Mouse (Mus musculus) myocyte (in vitro differentiated cells): ENCODE data around the gene Rnpepl1. TPM values are rescaled to one million over a fixed set of nuclear protein-coding genes. Genes with fewer than 3 reads are reported as not detected.

ENCODE experiments used
- H3K27me3 ChIP-seq: one replicate; pipeline ENCODE4 v1.6.1; 2011; ENCODE audit not compliant: control insufficient read depth, insufficient read depth, insufficient read length
- H3K36me3 ChIP-seq: one replicate; pipeline ENCODE4 v1.6.1; 2011; ENCODE audit not compliant: control insufficient read depth, insufficient read depth
- H3K4me2 ChIP-seq: one replicate; pipeline ENCODE4 v1.6.1; 2011; ENCODE audit warnings: low read depth, control low read depth
- H3K4me3 ChIP-seq: one replicate; pipeline ENCODE4 v1.5.1; 2011; ENCODE audit warnings: mild to moderate bottlenecking, control low read depth, moderate library complexity
- H3K79me2 ChIP-seq: one replicate; pipeline ENCODE4 v1.6.1; 2011; ENCODE audit not compliant: control insufficient read depth, insufficient read depth
- H3ac ChIP-seq: one replicate; pipeline ENCODE4 v1.6.1; 2011; ENCODE audit not compliant: control insufficient read depth, insufficient read length
- CEBPB ChIP-seq: IDR thresholded peaks from 2 replicates; pipeline ENCODE4 v1.6.1; 2011; ENCODE audit warnings: mild to moderate bottlenecking, moderate library complexity; ENCODE audit not compliant: poor library complexity, insufficient read depth, severe bottlenecking
- E2F4 ChIP-seq: IDR thresholded peaks from one replicate; pipeline ENCODE4 v1.6.1; 2011; ENCODE audit warnings: mild to moderate bottlenecking, control low read depth, moderate library complexity; ENCODE audit not compliant: insufficient read depth
- MAX ChIP-seq: IDR thresholded peaks from one replicate; pipeline ENCODE4 v1.6.1; 2011; ENCODE audit warnings: low read depth, mild to moderate bottlenecking, control low read depth
- MYOD1 ChIP-seq, 3 experiments: IDR thresholded peaks; one replicate each; pipeline ENCODE4 v1.6.1; 2011; ENCODE audit warnings: control low read depth in 2 of 3, low read depth in 2 of 3, mild to moderate bottlenecking in 2 of 3, moderate library complexity in 1 of 3; ENCODE audit not compliant: insufficient read length in 2 of 3, control insufficient read depth in 1 of 3
- MYOG ChIP-seq, 3 experiments: IDR thresholded peaks; one replicate each; pipeline ENCODE4 v1.6.1; 2011; ENCODE audit warnings: control low read depth in 2 of 3, low read depth in 2 of 3, mild to moderate bottlenecking in 2 of 3; ENCODE audit not compliant: insufficient read length in 2 of 3, control insufficient read depth in 1 of 3, insufficient read depth in 1 of 3
- POLR2A ChIP-seq: IDR thresholded peaks from one replicate; pipeline ENCODE4 v1.6.1; 2011; ENCODE audit warnings: low read depth, mild to moderate bottlenecking, control low read depth, moderate library complexity; ENCODE audit not compliant: insufficient read length
- POLR2AphosphoS2 ChIP-seq: IDR thresholded peaks from one replicate; pipeline ENCODE4 v1.6.1; 2011; ENCODE audit warnings: low read depth, control low read depth; ENCODE audit not compliant: insufficient read length
- REST ChIP-seq: IDR thresholded peaks from one replicate; pipeline ENCODE4 v1.6.1; 2011; ENCODE audit warnings: mild to moderate bottlenecking, control low read depth, moderate library complexity; ENCODE audit not compliant: insufficient read depth, insufficient read length
- SRF ChIP-seq: IDR thresholded peaks from one replicate; pipeline ENCODE4 v1.6.1; 2011; ENCODE audit warnings: low read depth; ENCODE audit not compliant: control insufficient read depth, insufficient read length
- TCF12 ChIP-seq: IDR thresholded peaks from one replicate; pipeline ENCODE4 v1.6.1; 2011; ENCODE audit warnings: mild to moderate bottlenecking, control low read depth; ENCODE audit not compliant: poor library complexity, insufficient read depth, severe bottlenecking
- TCF3 ChIP-seq: IDR thresholded peaks from one replicate; pipeline ENCODE4 v1.6.1; 2011; ENCODE audit warnings: low read depth, control low read depth; ENCODE audit not compliant: insufficient read length
- USF1 ChIP-seq: IDR thresholded peaks from one replicate; pipeline ENCODE4 v1.6.1; 2011; ENCODE audit warnings: low read depth, mild to moderate bottlenecking, control low read depth, moderate library complexity
- polyA plus RNA-seq: library from polyadenylated mRNA; unstranded; fragments of >200 nt; fragmentation: generic; extraction: Trizol; gene quantifications from one replicate; pipeline ENCODE4 v1.2.1, GENCODE M21; 2012; ENCODE audit warnings: missing spikeins

The Rnpepl1 gene
- polyA plus RNA-seq, 1 experiment: 48.6 TPM

DNA sequence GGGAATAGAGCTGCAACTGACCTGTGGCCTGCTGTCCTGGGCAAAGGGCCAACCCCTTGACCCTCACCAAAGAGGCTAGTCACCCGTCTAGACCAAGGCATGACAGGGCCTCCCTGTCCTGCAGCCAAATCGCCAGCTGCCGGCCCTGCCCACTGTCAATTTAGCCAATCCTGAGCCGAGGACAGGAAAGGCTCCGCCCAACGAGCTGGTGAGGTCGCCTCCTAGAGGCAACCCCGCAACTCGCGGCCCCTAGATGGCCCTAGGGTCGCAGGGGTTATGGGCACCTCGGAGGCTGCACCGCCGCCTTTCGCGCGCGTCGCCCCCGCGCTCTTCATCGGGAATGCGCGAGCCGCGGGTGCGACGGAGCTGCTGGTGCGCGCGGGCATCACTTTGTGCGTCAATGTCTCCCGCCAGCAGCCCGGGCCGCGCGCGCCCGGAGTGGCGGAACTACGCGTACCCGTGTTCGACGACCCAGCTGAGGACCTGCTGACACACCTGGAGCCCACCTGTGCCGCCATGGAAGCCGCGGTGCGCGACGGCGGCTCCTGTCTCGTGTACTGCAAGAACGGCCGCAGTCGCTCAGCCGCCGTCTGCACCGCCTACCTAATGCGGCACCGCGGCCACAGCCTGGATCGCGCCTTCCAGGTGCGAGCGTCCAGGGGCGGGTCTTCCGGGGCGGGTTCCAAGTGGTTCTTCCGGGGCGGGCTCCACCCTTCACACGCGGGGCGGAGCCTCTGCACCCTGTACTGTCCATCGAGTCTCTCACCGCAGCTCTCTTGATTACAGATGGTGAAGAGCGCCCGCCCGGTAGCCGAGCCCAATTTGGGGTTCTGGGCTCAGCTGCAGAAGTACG, 3.6 kb upstream of the Rnpepl1 start, which contains the start of gene Dusp28:
Dusp28 (plus strand) TSS at position 203 of the 853 bp plus-strand sequence.
- peak within 1 kb of the TSS; percentile 87 for H3K4me2 ChIP-seq
- peak within 1 kb of the TSS; percentile 32 for H3K4me3 ChIP-seq
- no peaks in the 10 kb centered on the region for H3K36me3 ChIP-seq
- H3K79me2 ChIP-seq: peaks cover 10% of the 10 kb centered on the region
- TF ChIP-seq POLR2A (peak; percentile 60), USF1 (no peak), POLR2AphosphoS2 (peak; percentile 73), E2F4 (no peak), MYOD1 (IDR thresholded peaks at IDR 0.05; ENCODE audit: control insufficient read depth in 1 of 3, insufficient read length in 2 of 3, low read depth in 2 of 3) (peak in 2 of 3 experiments; percentile 77 to 88), MYOG (IDR thresholded peaks at IDR 0.05; ENCODE audit: control insufficient read depth in 1 of 3, insufficient read depth in 1 of 3, insufficient read length in 2 of 3, low read depth in 2 of 3) (peak; percentile 40 to 94 (median 62)), SRF (peak; percentile 42)
- H3K27me3 ChIP-seq: no peaks in the 10 kb centered on the region
- H3ac ChIP-seq: peak within 1 kb of the TSS; percentile 77

- TF ChIP-seq POLR2A: no peak
- TF ChIP-seq POLR2AphosphoS2: no peak
- no peak for TF ChIP-seq REST
- Histone ChIP-seq H3K4me3 (peak overlapping the region; percentile 32), H3K36me3 (no peaks in the 10 kb centered on the region), H3K4me2 (peak overlapping the region; percentile 87), H3ac (peak overlapping the region; percentile 77), H3K27me3 (no peaks in the 10 kb centered on the region), H3K79me2 (peaks cover 10% of the 10 kb centered on the region)
Measured at GRCm38 (mm10) chr1:92907632-92908360, 2.8 kb upstream of the Rnpepl1 start.

- Histone ChIP-seq H3K4me2 (no peak overlapping the region), H3ac (no peak overlapping the region), H3K36me3 (no peaks in the 10 kb centered on the region), H3K4me3 (no peak overlapping the region), H3K27me3 (no peaks in the 10 kb centered on the region), H3K79me2 (peaks cover 10% of the 10 kb centered on the region)
- TF ChIP-seq MYOG (IDR thresholded peaks at IDR 0.05; ENCODE audit: control insufficient read depth in 1 of 3, insufficient read depth in 1 of 3, insufficient read length in 2 of 3, low read depth in 2 of 3) (no peak), CEBPB (no peak), E2F4 (no peak), TCF12 (no peak), USF1 (no peak), TCF3 (no peak), POLR2AphosphoS2 (no peak), REST (no peak), MYOD1 (IDR thresholded peaks at IDR 0.05; ENCODE audit: control insufficient read depth in 1 of 3, insufficient read length in 2 of 3, low read depth in 2 of 3) (no peak), POLR2A (no peak), MAX (no peak), SRF (no peak)
Measured at GRCm38 (mm10) chr1:92908664-92909063, 1.9 kb upstream of the Rnpepl1 start.

GRCm38 (mm10) chr1:92909068-92909467, 1.5 kb upstream of the Rnpepl1 start:
- Histone ChIP-seq H3K36me3 (no peaks in the 10 kb centered on the region), H3K4me3 (peak overlapping the region; percentile 27)

More at GRCm38 (mm10) chr1:92909068-92909467, 1.5 kb upstream of the Rnpepl1 start:
- H3K4me2 ChIP-seq: peak overlapping the region; percentile 68
- peaks cover 10% of the 10 kb centered on the region for H3K79me2 ChIP-seq
- TF ChIP-seq REST (no peak), MAX (no peak), E2F4 (no peak), TCF3 (no peak), POLR2A (no peak), USF1 (no peak), POLR2AphosphoS2 (no peak), TCF12 (no peak), CEBPB (no peak), MYOG (IDR thresholded peaks at IDR 0.05; ENCODE audit: control insufficient read depth in 1 of 3, insufficient read depth in 1 of 3, insufficient read length in 2 of 3, low read depth in 2 of 3) (no peak), SRF (no peak), MYOD1 (IDR thresholded peaks at IDR 0.05; ENCODE audit: control insufficient read depth in 1 of 3, insufficient read length in 2 of 3, low read depth in 2 of 3) (no peak)
- no peak overlapping the region for H3ac ChIP-seq
- H3K27me3 ChIP-seq: no peaks in the 10 kb centered on the region
